Mouse (Mus musculus) C2C12 (cell line): Measurements from ENCODE around the gene B4galt4. TPM values are rescaled to one million over a fixed set of nuclear protein-coding genes. Genes with fewer than 3 reads are reported as not detected.

Experiments
- H3K27me3 ChIP-seq: one replicate; pipeline ENCODE4 v1.6.1; 2011; ENCODE audit not compliant: control insufficient read depth, insufficient read depth, insufficient read length
- H3K36me3 ChIP-seq: one replicate; pipeline ENCODE4 v1.6.1; 2011; ENCODE audit not compliant: control insufficient read depth, insufficient read depth
- H3K4me3 ChIP-seq: one replicate; pipeline ENCODE4 v1.5.1; 2011; ENCODE audit warnings: mild to moderate bottlenecking, control low read depth; ENCODE audit not compliant: poor library complexity, insufficient read depth, severe bottlenecking
- H3K79me2 ChIP-seq: one replicate; pipeline ENCODE4 v1.6.1; 2011; ENCODE audit not compliant: control insufficient read depth, insufficient read depth
- H3K79me3 ChIP-seq: one replicate; pipeline ENCODE4 v1.6.1; 2011; ENCODE audit warnings: low read depth, control low read depth
- H3ac ChIP-seq: one replicate; pipeline ENCODE3; 2011; ENCODE audit warnings: low read depth; ENCODE audit not compliant: control insufficient read depth, insufficient read length
- CEBPB ChIP-seq: IDR thresholded peaks from one replicate; pipeline ENCODE4 v1.6.1; 2011; ENCODE audit warnings: low read depth, mild to moderate bottlenecking, control low read depth, moderate library complexity
- CTCF ChIP-seq: IDR thresholded peaks from one replicate; pipeline ENCODE4 v1.5.1; 2011; ENCODE audit not compliant: control insufficient read depth, insufficient read depth, insufficient read length
- FOSL1 ChIP-seq: IDR thresholded peaks from one replicate; pipeline ENCODE4 v1.8.0; 2011; ENCODE audit warnings: mild to moderate bottlenecking, low read length; ENCODE audit not compliant: poor library complexity, insufficient read depth, severe bottlenecking
- MAX ChIP-seq: IDR thresholded peaks from one replicate; pipeline ENCODE4 v1.6.1; 2011; ENCODE audit warnings: mild to moderate bottlenecking, control low read depth
- MYOD1 ChIP-seq: IDR thresholded peaks from one replicate; pipeline ENCODE4 v1.6.1; 2011; ENCODE audit warnings: low read depth; ENCODE audit not compliant: control insufficient read depth, insufficient read length
- MYOG ChIP-seq: IDR thresholded peaks from one replicate; pipeline ENCODE4 v1.6.1; 2011; ENCODE audit not compliant: control insufficient read depth, insufficient read length; ENCODE audit errors: extremely low read depth
- USF1 ChIP-seq: IDR thresholded peaks from one replicate; pipeline ENCODE4 v1.6.1; 2011; ENCODE audit warnings: low read depth, mild to moderate bottlenecking, control low read depth, moderate library complexity
- polyA plus RNA-seq: library from polyadenylated mRNA; unstranded; fragments of >200 nt; fragmentation: generic; extraction: Trizol; gene quantifications from one replicate; pipeline ENCODE4 v1.2.1, GENCODE M21; 2012; ENCODE audit warnings: missing spikeins

B4galt4 gene
- polyA plus RNA-seq, 1 experiment = 4.3 TPM

DNA sequence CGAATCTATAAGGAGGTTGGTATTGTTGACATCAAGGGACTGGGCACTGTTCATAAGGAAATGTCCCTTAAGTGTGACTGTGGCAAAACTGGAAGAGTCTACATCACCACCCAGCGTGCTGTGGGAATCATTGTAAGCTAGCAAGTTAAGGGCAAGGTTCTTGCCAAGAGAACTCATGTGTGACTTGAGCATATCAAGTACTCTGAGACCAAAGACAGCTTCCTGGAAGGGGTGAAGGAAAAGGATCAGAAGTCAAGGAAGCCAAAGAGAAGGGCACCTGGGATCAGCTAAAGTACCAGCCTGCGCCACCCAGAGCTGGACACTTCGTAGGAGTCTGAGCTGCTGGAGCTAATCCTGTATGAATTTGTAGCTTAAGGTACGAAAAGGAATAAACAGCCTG lies 18.2 kb downstream of the B4galt4 start:
- Histone ChIP-seq H3K4me3 (no peak overlapping the region), H3K27me3 (no peaks in the 10 kb centered on the region), H3K79me2 (no peaks in the 10 kb centered on the region), H3ac (no peak overlapping the region), H3K36me3 (no peaks in the 10 kb centered on the region), H3K79me3 (no peaks in the 10 kb centered on the region)
- TF ChIP-seq FOSL1 (no peak), MYOD1 (no peak), CEBPB (no peak), MYOG (no peak), MAX (no peak), USF1 (no peak), CTCF (no peak)

- no peaks in the 10 kb centered on the region for H3K36me3 ChIP-seq
- no peak overlapping the region for H3ac ChIP-seq
- TF ChIP-seq CTCF = no peak
- no peak for TF ChIP-seq CEBPB
- TF ChIP-seq FOSL1 = no peak
- no peak for TF ChIP-seq MAX
- no peak for TF ChIP-seq MYOD1
- TF ChIP-seq USF1 = no peak
- TF ChIP-seq MYOG = no peak
- no peaks in the 10 kb centered on the region for H3K79me3 ChIP-seq
- H3K4me3 ChIP-seq = no peak overlapping the region
- no peaks in the 10 kb centered on the region for H3K79me2 ChIP-seq
- no peaks in the 10 kb centered on the region for H3K27me3 ChIP-seq
Measured at GRCm38 (mm10) chr16:38760834-38761375, 18.8 kb downstream of the B4galt4 start.

GRCm38 (mm10) chr16:38761972-38762371 lies 19.9 kb downstream of the B4galt4 start:
- TF ChIP-seq MYOD1 (no peak), MAX (no peak), MYOG (no peak), CEBPB (no peak), FOSL1 (no peak), CTCF (no peak), USF1 (no peak)
- H3K36me3 ChIP-seq = no peaks in the 10 kb centered on the region
- H3K79me2 ChIP-seq = no peaks in the 10 kb centered on the region
- H3K4me3 ChIP-seq = no peak overlapping the region
- no peaks in the 10 kb centered on the region for H3K27me3 ChIP-seq
- no peak overlapping the region for H3ac ChIP-seq
- no peaks in the 10 kb centered on the region for H3K79me3 ChIP-seq

DNA sequence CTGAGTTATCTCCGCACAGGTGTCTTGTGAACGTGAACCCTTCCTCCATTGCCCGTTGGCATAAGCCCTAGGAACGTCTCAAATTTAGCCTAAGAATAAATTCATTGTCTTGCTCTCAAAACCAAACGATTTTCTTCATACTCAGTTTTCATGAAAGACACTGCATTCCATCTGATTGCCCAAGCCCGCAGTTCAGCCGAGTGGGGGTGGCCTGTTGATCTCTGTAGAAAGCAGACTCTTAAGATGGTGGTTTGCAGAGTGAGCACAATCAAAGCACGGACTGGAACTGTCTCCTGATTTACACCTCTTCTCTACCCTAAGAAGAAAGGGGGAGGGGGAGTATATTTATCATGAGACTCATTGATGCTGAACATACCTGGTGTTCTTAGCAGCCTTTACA lies 20.3 kb downstream of the B4galt4 start:
- Histone ChIP-seq H3ac (no peak overlapping the region), H3K4me3 (no peak overlapping the region), H3K36me3 (no peaks in the 10 kb centered on the region), H3K79me3 (no peaks in the 10 kb centered on the region), H3K79me2 (no peaks in the 10 kb centered on the region), H3K27me3 (no peaks in the 10 kb centered on the region)
- TF ChIP-seq MYOG (no peak), CEBPB (no peak), MAX (no peak)

DNA sequence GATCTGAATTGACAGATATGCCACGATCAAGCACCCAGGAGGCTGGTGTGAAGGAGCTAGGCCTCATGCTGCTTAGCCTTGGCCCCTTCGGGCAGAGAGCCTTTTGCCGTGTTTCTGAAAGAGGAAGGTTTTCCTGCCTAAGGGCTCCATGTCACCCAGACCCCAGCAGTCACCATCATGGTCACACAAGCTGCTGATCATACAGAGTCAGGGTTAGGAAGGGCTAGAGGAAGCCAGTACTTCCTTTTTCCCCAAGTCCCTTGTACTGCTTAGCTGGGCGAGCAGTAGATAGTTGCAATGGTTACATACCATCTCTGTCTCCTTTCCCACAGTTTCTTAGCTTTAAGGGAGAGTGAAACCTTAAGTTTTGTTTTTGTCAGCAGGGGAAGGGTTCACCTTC lies 21.4 kb downstream of the B4galt4 start:
- H3K4me3 ChIP-seq = no peak overlapping the region
- H3K36me3 ChIP-seq = no peaks in the 10 kb centered on the region
- H3ac ChIP-seq = no peak overlapping the region
- H3K79me2 ChIP-seq = no peaks in the 10 kb centered on the region
- no peaks in the 10 kb centered on the region for H3K27me3 ChIP-seq
- H3K79me3 ChIP-seq = no peaks in the 10 kb centered on the region
- no peak for TF ChIP-seq USF1
- TF ChIP-seq CTCF = no peak
- TF ChIP-seq CEBPB = no peak
- no peak for TF ChIP-seq MYOD1
- TF ChIP-seq MAX = no peak
- TF ChIP-seq FOSL1 = no peak
- no peak for TF ChIP-seq MYOG

DNA sequence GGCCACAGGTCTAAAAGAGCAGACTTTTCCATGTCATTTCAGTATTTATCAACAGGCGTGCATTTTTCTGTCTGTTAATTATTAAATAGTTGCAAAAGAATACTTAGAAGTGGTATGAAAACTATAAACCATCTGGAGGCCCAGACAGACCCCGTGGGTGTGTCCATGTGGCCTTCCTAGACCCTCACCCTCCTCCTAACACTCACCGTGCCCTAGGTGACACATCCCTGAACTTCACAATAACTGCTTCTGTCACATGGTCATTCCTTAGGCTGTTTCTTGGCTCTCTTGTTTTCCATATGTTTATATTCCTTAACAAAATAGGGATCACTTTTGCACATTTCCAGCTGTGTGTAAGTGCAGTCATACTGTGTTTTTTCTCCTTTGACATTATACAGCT lies 24.6 kb downstream of the B4galt4 start:
- no peak overlapping the region for H3ac ChIP-seq
- TF ChIP-seq USF1 (no peak), FOSL1 (no peak), CEBPB (no peak), MAX (no peak), MYOD1 (no peak), CTCF (no peak), MYOG (no peak)
- H3K79me2 ChIP-seq = no peaks in the 10 kb centered on the region
- H3K4me3 ChIP-seq = no peak overlapping the region
- H3K36me3 ChIP-seq = no peaks in the 10 kb centered on the region
- no peaks in the 10 kb centered on the region for H3K79me3 ChIP-seq
- no peaks in the 10 kb centered on the region for H3K27me3 ChIP-seq
